Mouse (Mus musculus): ENCODE data around the gene Mansc1. TPM values are rescaled to one million over a fixed set of nuclear protein-coding genes. Genes with fewer than 3 reads are reported as not detected.

Mansc1 gene
- polyA plus RNA-seq (2015; fragmentation: Illumina TruSeq; extraction: RNeasy Lipid Tissue Mini Kit (QIAGEN cat#74804); ENCODE audit: insufficient read depth, low read depth, low replicate concordance), result 3.6 TPM

GRCm38 (mm10) chr6:134631947-134632687 is at the start of gene Mansc1:
TSS of gene Mansc1 (minus strand) at chr6:134632488.

GRCm38 (mm10) chr6:134639210-134639609 is 6.9 kb upstream of the Mansc1 start, which contains the start of gene Borcs5:
TSS of gene Borcs5 (plus strand) at chr6:134639510.

GRCm38 (mm10) chr6:134566818-134567485 is 65.3 kb downstream of the Mansc1 start, which contains the start of gene Lrp6:
TSS of gene Lrp6 (minus strand) at chr6:134566965.

Other genes with a start within 250 kb of the Mansc1 start
- gene Bcl2l14, start 236.2 kb downstream of the Mansc1 start, polyA plus RNA-seq (2015; fragmentation: Illumina TruSeq; extraction: RNeasy Lipid Tissue Mini Kit (QIAGEN cat#74804); ENCODE audit: insufficient read depth, low read depth, low replicate concordance), result not detected
- gene Lrp6, start 65.5 kb downstream of the Mansc1 start, polyA plus RNA-seq (2015; fragmentation: Illumina TruSeq; extraction: RNeasy Lipid Tissue Mini Kit (QIAGEN cat#74804); ENCODE audit: insufficient read depth, low read depth, low replicate concordance), result 5.4 TPM
- 4.2 TPM for gene Borcs5, start 7.0 kb upstream of the Mansc1 start, polyA plus RNA-seq (2015; fragmentation: Illumina TruSeq; extraction: RNeasy Lipid Tissue Mini Kit (QIAGEN cat#74804); ENCODE audit: insufficient read depth, low read depth, low replicate concordance)
- gene Dusp16, start 160.1 kb upstream of the Mansc1 start, polyA plus RNA-seq (2015; fragmentation: Illumina TruSeq; extraction: RNeasy Lipid Tissue Mini Kit (QIAGEN cat#74804); ENCODE audit: insufficient read depth, low read depth, low replicate concordance), result 3.2 TPM
- gene Crebl2, start 197.7 kb upstream of the Mansc1 start, polyA plus RNA-seq (2015; fragmentation: Illumina TruSeq; extraction: RNeasy Lipid Tissue Mini Kit (QIAGEN cat#74804); ENCODE audit: insufficient read depth, low read depth, low replicate concordance), result 4.7 TPM

Measured in pancreas, adult 10 weeks (tissue).